Mouse (Mus musculus): Measurements from ENCODE around the gene Tia1.

- TF ChIP-seq CTCF (IDR thresholded peaks at IDR 0.05; ENCODE audit: insufficient read depth, low read depth, low read length) (no peak), POLR2A (IDR thresholded peaks at IDR 0.05; ENCODE audit: insufficient read depth, low read depth, low read length) (no peak)
These were observed 29.7 kb downstream of the Tia1 start for GRCm38 (mm10) chr6:86433696-86434095.

Measured in olfactory bulb, adult 2 months (tissue).